ENCODE assay signal across 11 mouse cellular contexts in genomic region chr6:128132581-128132980, GRCm38 (mm10). TPM values are rescaled to one million over a fixed set of nuclear protein-coding genes. Genes with fewer than 3 reads are reported as not detected.
A peak's percentile ranks its signal among the peaks of the same experiment; 100 is the strongest.
DNase-seq lines count a peak whose midpoint lies in the region; ATAC-seq and TF ChIP-seq lines count a peak whose summit lies in the region.
"Had no signal": no experiment of that assay in that cellular context is flagged by ENCODE, and none has a peak within 500 bp of the region (broad histone marks: within the 10 kb centered on the region; RNA-seq: fewer than 3 reads in every experiment).

No protein-coding gene starts in this region.

- no peak overlapping the region for H3K9ac ChIP-seq in liver, embryonic 11.5 days (ENCODE audit: low read depth, low read length)
- no peak overlapping the region for H3K9ac ChIP-seq in heart, postnatal 0 days (replicated peaks; ENCODE audit: low read depth, low read length)

- H3K4me1 ChIP-seq in heart, embryonic 10.5 days = peaks cover 80% of the 10 kb centered on the region
- peaks cover 11% of the 10 kb centered on the region for H3K4me1 ChIP-seq in liver, embryonic 11.5 days (replicated peaks; ENCODE audit: control insufficient read depth, insufficient read depth, low read length)
- H3K4me1 ChIP-seq in heart, postnatal 0 days (ENCODE audit: control insufficient read depth, insufficient read depth) = peaks cover 36% of the 10 kb centered on the region

- peak overlapping the region; percentile 32; the same call in 1 of the 2 replicates for H3K27ac ChIP-seq in heart, embryonic 10.5 days
- no peak overlapping the region for H3K27ac ChIP-seq in liver, embryonic 11.5 days (ENCODE audit: low read depth, low read length)
- peak overlapping the region; percentile 46; the same call in 1 of the 2 replicates for H3K27ac ChIP-seq in heart, postnatal 0 days (ENCODE audit: low read depth)

- TF ChIP-seq CTCF in heart, postnatal 0 days (IDR thresholded peaks at IDR 0.05; ENCODE audit: low read depth) = no peak

- H3K4me2 ChIP-seq in liver, embryonic 11.5 days = no peak overlapping the region
- H3K4me2 ChIP-seq in heart, postnatal 0 days (ENCODE audit: low read depth, low read length) = no peak overlapping the region

- TF ChIP-seq EP300 in heart, postnatal 0 days (IDR thresholded peaks at IDR 0.05; ENCODE audit: low read depth) = no peak

- WGBS in heart, embryonic 10.5 days = 81% methylated on average over 6 of the region's 6 CpGs
- 83% methylated on average over 6 of the region's 6 CpGs for WGBS in liver, embryonic 11.5 days
- WGBS in heart, postnatal 0 days = 59% methylated on average over 6 of the region's 6 CpGs

- H3K36me3 ChIP-seq in heart, embryonic 10.5 days = peaks cover 17% of the 10 kb centered on the region; the same call in 1 of the 2 replicates
- H3K36me3 ChIP-seq in liver, embryonic 11.5 days (ENCODE audit: control insufficient read depth, insufficient read depth, low read length) = no peaks in the 10 kb centered on the region
- H3K36me3 ChIP-seq in heart, postnatal 0 days (replicated peaks; ENCODE audit: control insufficient read depth, insufficient read depth, low read length) = no peaks in the 10 kb centered on the region

- ATAC-seq in liver, embryonic 11.5 days (replicated peaks; ENCODE audit: low FRiP score) = no peak
- peak; percentile 24; the same call in 1 of the 2 replicates for ATAC-seq in heart, postnatal 0 days (ENCODE audit: insufficient read depth, low read depth)
- ATAC-seq: Patski had no signal

- H3K27me3 ChIP-seq in heart, embryonic 10.5 days (ENCODE audit: insufficient read depth, poor library complexity, severe bottlenecking) = no peaks in the 10 kb centered on the region
- no peaks in the 10 kb centered on the region for H3K27me3 ChIP-seq in liver, embryonic 11.5 days (replicated peaks; ENCODE audit: control insufficient read depth, insufficient read depth, low read length)
- no peaks in the 10 kb centered on the region for H3K27me3 ChIP-seq in heart, postnatal 0 days (ENCODE audit: control insufficient read depth, insufficient read depth, low read length)
- H3K27me3 ChIP-seq: Patski had no signal

- H3K9me3 ChIP-seq in heart, embryonic 10.5 days = no peaks in the 10 kb centered on the region
- H3K9me3 ChIP-seq in liver, embryonic 11.5 days (ENCODE audit: control insufficient read depth, low read length) = no peaks in the 10 kb centered on the region
- H3K9me3 ChIP-seq in heart, postnatal 0 days (replicated peaks; ENCODE audit: control insufficient read depth, low read length) = no peaks in the 10 kb centered on the region

- no peak for DNase-seq in heart, embryonic 10.5 days (ENCODE audit: low spot score)
- no peak for DNase-seq in heart, postnatal 36 days
- peak; percentile 1 for DNase-seq in liver
- no peak for DNase-seq in liver, embryonic 11.5 days (ENCODE audit: low spot score)
- no peak for DNase-seq in heart, postnatal 0 days (ENCODE audit: low spot score)
- DNase-seq in lung, postnatal 10 days = peak; percentile 27
- no peak for DNase-seq in adrenal gland, adult (ENCODE audit: inconsistent age in 2 of 2, low spot score in 1 of 2)
- no peak for DNase-seq in urinary bladder, postnatal 10 days (ENCODE audit: low spot score)
- DNase-seq: gastrocnemius, postnatal 36 days; right cerebral cortex, adult 18-20 months had no signal

- no peak overlapping the region for H3K4me3 ChIP-seq in heart, embryonic 10.5 days
- no peak overlapping the region for H3K4me3 ChIP-seq in liver, embryonic 11.5 days (ENCODE audit: low read depth, low read length)
- no peak overlapping the region for H3K4me3 ChIP-seq in heart, postnatal 0 days (ENCODE audit: low read depth, low read length)

- intact Hi-C loops in heart, postnatal 36 days (cut with DNase I) = no loop called here

RNA-seq across cellular contexts. Expression of gene Tspan9, which starts 10.8 kb away (rescaled TPM):
- polyA plus RNA-seq in heart, embryonic 10.5 days (2016; fragmentation: Nextera tagmentation; extraction: Ambion mirVana) = 111 and 177 TPM in 2 replicates
- 100 to 1,000 TPM in 1 of 2 experiments, 10 to 100 TPM in 1; 80.9 to 113 TPM for total RNA-seq in heart, postnatal 36 days (2021)
- polyA plus RNA-seq in liver, embryonic 11.5 days (2014; fragmentation: Nextera tagmentation; extraction: Ambion mirVana) = 46.3 and 46.9 TPM in 2 replicates
- 332 and 368 TPM in 2 replicates for total RNA-seq in heart, postnatal 0 days (2014; rRNA removed; ENCODE audit: low replicate concordance)
- 84.7 and 105 TPM in 2 replicates for polyA plus RNA-seq in heart, postnatal 0 days (2015; fragmentation: Nextera tagmentation; extraction: Ambion mirVana)

Comparison
In these comparisons a context has a peak if more than half of its experiments do, and no peak if none do; other contexts are left out.
1. DNase-seq: peak in liver (single experiment) and lung, postnatal 10 days (single experiment); none in heart, embryonic 10.5 days (single experiment), heart, postnatal 36 days (0 of 2), liver, embryonic 11.5 days (single experiment), heart, postnatal 0 days (single experiment), adrenal gland, adult (0 of 2) and urinary bladder, postnatal 10 days (single experiment).